Mouse (Mus musculus): Measurements from ENCODE around the gene Sirpa.

- TF ChIP-seq CTCF (conservative IDR thresholded peaks at IDR 0.05; ENCODE audit: insufficient read depth, insufficient read length, low read depth, low read length) (no peak), POLR2A (IDR thresholded peaks at IDR 0.05; ENCODE audit: low read depth, low read length) (no peak)
Observed at GRCm38 (mm10) chr2:129598094-129598493, 5.5 kb downstream of the Sirpa start.
